Mouse (Mus musculus): ENCODE results near the gene Sult1e1. TPM values are rescaled to one million over a fixed set of nuclear protein-coding genes. Genes with fewer than 3 reads are reported as not detected.

Gene Sult1e1
- not detected for total RNA-seq (2021)
- long read RNA-seq, experiment 1, result 0 reads
- long read RNA-seq, experiment 2, result 0 reads

DNA sequence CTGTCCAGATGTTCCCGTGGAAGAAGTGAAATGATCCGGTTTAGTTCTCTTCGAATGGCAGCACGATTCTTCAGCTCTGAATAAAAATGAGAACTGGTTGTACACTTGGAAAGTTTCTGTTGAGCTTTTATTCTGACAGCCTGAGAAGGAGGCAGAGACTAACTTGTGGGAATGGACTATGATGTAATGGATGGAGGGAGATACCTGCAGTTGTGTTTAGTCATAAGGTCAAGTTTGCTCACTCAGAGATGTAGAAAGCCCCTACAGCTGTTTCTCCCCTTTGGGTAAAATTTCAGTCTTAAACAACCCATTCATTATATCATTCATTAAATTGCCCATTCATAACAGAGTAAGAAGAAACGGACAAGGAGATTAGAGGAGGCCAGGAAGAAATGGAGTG is at the start of gene Sult1e1:
Gene Sult1e1, minus strand, starts transcription at position 101 of the 400 bp plus-strand sequence.
- no peak for DNase-seq
- intact Hi-C loops (cut with DNase I; ENCODE audit: low total_unique reads), result no loop called here

DNA sequence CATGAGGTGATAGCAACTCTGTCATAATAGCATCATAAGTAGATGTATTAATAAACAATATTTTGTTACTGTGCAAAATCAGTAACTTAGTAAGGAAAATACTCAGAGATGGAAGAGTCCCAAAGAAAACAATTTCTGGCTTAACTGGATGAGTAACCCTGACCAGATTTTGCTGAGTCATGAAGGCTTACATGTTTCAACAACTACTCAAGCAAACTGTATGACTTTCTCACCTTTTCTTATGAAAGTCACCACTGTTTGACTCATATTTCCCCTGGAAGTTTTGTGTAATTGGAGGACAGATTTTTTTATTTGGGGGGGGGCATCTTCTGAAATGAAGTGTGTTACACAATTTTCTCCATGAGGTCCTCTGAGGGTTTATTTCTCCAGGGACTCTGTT is 31.3 kb upstream of the Sult1e1 start:
- DNase-seq, result no peak
- intact Hi-C loops (cut with DNase I; ENCODE audit: low total_unique reads), result no loop called here

DNA sequence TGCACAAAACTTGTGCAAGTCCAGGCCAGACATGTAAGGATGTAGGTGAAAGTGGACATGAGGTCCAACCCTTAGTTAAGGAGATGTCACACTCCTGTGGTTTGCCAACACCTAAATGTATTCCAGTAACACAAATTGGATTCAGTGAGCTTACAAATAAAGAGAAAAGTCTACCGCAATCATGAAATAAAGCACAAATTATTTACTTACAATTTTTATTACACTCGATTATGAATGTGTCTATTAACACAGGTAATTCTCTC is 23.7 kb upstream of the Sult1e1 start:
- DNase-seq, result no peak
- intact Hi-C loops (cut with DNase I; ENCODE audit: low total_unique reads), result no loop called here

DNA sequence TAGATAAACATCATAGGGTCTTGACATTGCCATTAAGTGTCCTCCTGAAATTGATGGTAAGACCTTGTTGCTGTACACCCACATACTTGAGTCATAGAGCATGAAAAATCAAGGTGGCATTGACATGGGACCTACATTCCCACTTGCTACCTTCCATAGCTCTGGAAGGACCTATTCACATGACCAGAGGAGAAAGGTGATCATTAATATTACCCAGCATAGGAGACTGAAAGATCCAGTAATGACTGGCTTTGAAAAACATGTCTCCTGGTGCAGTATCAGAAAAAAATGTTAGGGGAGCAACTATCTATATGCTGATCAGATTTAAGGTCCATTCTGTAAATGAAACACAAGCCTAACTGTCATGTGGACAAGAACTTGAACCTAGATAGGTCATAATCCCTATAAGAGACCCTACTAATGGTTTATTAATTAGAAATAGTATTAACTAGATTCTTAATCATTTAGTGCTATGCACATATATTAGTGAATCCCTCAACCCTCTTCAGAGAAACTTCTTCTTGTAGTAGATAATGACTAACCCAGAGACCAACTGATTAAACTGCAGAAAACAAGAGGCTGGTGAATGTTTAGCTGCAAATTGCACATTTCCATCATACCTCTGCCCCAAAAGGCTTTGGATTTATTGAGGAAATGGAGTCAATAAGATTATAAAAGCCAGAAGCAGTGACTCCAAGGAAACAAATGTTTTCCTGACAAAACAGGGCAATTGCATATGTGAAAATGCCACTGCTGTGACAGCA is 23.2 kb upstream of the Sult1e1 start:
- no peak for DNase-seq
- intact Hi-C loops (cut with DNase I; ENCODE audit: low total_unique reads), result no loop called here

DNA sequence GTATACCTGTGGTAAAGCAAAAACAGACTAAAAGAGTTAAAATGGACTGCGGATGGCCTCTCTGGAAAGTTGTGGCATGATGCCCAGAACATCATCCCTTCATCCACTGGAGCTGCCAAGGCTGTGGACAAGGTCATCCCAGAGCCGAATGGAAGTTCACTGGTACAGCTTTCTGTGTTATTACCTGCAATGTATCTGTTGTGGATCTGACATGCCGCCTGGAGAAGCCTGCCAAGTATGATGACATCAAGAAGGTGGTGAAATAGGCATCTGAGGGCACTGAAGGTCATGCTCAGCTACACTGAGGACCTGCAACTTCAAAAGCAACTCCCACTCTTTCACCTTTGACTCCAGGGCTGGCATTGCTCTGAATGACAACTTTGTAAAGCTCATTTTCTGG is 9.6 kb upstream of the Sult1e1 start:
- DNase-seq, result no peak
- intact Hi-C loops (cut with DNase I; ENCODE audit: low total_unique reads), result no loop called here

DNA sequence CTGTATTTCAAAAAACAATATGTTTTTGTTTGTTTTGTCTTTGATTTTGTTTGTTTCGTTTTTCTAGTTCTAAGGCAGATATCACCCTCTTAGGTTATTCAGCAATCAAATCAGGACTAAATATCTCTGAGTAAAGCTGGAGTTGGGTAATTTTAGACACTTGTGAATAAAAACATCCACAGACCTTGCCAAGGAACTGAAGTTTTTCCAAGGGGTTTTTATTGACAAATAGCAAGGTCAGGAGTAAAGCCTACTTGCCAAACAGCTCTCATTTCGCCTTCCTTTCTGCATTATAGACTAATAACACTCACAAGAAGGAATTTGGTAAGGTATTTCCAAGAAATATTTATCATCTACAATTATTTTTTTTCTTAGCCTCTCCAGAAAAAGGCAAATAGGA is 6.5 kb upstream of the Sult1e1 start:
- DNase-seq, result no peak
- intact Hi-C loops (cut with DNase I; ENCODE audit: low total_unique reads), result no loop called here

DNA sequence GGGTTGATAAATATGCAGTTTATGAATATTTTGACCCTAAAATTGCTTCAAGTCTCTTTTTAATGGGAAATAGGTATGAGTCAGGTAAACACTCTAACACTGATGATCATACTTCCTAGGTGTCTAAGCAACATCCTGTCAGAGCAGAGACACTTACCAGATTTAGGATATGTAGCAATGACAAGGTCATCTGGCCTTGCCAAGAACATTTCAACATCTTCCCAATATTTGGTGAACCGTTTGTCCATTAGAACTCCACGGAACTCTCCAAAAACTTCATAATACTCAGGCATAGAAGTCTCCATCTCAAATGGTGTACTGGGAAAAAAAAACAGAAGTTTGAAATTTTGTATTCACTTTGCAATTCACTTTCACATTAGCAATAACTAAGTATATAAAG is 1.5 kb downstream of the Sult1e1 start:
- intact Hi-C loops (cut with DNase I; ENCODE audit: low total_unique reads), result no loop called here
- DNase-seq, result no peak

DNA sequence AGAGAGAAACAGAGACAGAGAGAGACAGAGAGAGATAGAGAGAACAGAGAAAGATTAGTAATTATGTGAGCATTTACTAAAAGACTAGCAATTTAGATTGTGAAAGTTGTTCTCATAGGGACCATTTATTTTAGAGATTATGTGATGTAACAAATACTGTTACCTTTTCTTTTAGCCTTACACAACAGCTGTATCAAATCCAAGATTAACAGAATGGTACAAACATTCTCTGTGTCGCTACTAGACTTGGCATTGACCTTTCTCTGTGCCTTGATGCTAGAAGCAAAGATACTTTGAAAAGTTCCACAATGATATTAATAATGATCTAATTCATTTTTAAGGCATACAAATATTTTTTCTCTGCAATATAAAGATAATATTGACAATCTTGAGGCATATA is 11.0 kb downstream of the Sult1e1 start:
- intact Hi-C loops (cut with DNase I; ENCODE audit: low total_unique reads), result no loop called here
- DNase-seq, result no peak

DNA sequence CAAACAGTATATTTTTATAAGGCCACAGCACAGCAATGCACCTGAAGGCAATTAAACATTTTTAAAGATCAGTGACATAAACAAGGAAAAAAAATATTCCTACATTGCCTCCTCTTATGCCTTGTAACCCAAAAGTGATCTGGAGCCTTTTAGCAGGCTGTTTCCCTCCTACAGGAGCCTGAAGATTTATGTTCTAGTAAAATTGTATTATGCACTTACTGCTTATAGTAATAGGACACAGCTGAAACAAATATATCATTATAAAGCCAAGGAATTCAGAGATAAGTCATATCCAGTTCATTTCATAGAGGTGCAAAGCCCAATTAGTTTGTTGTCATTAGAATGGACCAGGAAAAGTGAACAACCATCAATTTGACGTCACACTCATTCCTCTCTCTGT is 17.2 kb downstream of the Sult1e1 start:
- DNase-seq, result no peak
- intact Hi-C loops (cut with DNase I; ENCODE audit: low total_unique reads), result no loop called here

DNA sequence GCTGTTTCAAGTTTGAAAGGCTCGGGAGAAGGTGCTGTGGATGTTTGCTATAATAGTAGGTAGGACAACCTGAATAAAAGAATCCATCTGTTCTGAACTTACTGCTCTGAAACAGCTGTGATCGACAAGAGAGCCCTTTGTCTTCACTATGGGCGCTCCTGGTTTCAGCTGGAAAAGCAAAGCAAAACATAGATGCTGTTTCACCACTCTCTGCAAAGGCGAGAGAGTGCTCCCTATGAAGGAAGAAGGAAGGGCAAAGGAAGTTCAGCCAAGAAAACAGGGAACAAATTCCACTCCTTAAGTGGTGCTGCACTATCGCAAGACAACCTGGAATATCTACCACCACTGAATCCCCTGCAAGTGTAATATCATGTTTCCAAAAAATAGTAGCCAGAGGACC is 17.9 kb downstream of the Sult1e1 start:
- no peak for DNase-seq
- intact Hi-C loops (cut with DNase I; ENCODE audit: low total_unique reads), result no loop called here

DNA sequence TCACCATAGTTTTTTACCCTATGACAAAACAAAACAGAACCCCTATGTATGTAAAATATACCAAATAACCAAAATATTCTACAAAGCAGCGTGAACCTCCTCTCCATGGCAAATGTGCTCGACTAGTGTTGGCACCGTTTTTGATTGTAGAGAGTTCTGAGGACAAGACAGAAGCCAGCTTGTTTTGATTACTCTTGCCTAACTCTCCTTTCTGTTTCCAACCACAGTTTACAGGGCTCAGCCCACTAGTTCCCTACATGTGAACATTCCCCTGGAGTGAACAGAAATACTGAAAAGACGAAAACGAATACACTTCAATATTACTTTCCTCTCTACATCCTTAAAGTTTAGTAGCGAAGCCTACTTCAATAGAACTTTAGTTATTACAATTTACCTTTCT is 18.6 kb downstream of the Sult1e1 start:
- intact Hi-C loops (cut with DNase I; ENCODE audit: low total_unique reads), result no loop called here
- no peak for DNase-seq

DNA sequence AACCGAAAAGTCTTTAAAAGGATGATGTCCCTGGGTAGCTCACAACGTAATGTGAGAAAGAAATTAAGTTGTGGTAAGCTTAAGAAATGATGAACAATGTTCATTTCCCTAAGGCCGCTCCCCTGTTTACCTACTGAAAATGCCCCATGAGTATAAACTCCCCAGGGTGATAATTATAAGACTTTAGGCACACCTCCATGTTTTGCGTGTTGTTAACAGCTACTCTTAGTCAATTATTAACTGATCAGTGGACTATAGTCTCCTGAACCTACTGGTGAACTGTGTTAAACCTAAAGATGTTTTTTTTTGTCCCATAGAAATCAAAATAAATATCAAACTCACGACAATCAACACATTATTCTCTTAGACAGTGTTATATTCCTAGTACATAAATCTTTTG is 22.5 kb downstream of the Sult1e1 start, which contains the start of gene Sult1d1:
Gene Sult1d1, minus strand, starts transcription at position 183 of the 400 bp plus-strand sequence.
- no peak for DNase-seq
- intact Hi-C loops (cut with DNase I; ENCODE audit: low total_unique reads), result no loop called here

DNA sequence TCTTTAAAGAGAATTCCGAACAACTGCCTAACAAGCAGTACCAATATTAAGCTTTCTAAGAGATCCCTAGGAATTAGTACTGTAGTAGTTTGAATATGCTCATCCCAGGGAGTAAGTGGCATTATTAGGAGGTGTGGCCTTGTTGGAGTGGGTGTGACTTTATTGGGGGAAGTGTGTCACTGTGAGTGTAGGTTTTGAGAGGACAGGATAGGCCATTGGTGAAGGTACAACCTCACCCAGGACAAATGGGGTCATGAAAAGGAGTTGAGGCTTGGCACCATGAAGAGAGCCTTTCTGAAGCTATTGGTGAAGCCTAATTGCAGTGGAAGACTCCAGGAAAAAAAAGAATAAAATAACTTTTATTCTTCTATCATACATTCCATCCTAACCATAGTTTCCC is 24.1 kb downstream of the Sult1e1 start:
- intact Hi-C loops (cut with DNase I; ENCODE audit: low total_unique reads), result no loop called here
- DNase-seq, result no peak

DNA sequence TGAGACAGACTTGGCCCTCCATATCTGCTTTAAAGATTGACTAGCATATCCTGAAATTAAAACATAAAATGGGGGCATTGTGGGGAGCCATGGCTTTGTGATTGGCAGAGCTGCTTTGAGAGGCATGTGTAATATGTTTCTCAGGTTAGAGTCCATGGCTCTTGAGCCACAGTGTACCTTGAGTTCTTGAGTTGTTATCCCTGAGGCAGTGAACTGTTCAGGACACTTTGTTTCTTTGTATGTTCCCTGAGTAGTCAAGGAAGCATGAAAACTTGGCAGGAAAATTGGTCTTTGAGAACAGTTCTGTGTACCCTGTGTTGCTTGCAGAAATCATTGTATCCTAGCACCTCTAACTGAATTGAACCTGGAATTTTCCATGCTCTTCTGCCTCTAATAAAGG is 28.4 kb downstream of the Sult1e1 start:
- intact Hi-C loops (cut with DNase I; ENCODE audit: low total_unique reads), result no loop called here
- no peak for DNase-seq

DNA sequence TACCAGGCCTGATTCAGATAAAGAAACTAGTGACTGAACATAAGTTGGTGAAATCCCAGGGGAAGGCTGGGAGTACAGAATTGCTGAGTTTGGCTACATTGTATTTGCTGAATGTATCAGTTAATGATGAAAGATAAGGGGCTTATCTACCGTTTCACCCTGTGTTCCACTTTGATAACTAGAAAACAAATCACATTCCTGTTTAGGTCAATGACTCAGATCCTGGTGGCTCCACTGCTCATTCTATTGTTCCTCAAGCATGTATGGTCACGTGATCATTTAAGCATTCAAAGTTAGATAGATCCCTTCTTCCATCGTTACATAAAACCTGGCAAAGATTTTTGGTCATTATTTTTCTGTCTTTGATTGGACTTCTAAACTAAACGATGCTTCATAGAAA is 28.9 kb downstream of the Sult1e1 start:
- intact Hi-C loops (cut with DNase I; ENCODE audit: low total_unique reads), result no loop called here
- no peak for DNase-seq

DNA sequence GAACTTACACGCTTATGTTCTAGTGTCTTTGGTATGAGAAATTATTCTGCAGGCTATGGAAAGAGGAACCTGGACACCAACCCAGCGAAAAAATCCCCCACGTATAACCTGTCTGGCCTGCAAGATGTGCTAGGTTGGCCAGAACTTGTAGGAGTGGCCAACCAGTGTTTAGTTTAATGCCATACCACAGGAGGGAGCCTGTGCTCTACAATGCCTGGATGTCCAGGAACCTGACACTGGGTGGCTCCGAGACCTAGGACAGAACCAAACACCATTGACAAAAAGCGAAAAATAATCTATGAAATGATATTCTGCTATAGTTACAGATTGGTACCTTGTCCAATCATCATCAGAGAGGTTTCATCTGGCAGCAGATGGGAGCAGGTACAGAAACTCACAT is 31.2 kb downstream of the Sult1e1 start:
- intact Hi-C loops (cut with DNase I; ENCODE audit: low total_unique reads), result no loop called here
- DNase-seq, result no peak

DNA sequence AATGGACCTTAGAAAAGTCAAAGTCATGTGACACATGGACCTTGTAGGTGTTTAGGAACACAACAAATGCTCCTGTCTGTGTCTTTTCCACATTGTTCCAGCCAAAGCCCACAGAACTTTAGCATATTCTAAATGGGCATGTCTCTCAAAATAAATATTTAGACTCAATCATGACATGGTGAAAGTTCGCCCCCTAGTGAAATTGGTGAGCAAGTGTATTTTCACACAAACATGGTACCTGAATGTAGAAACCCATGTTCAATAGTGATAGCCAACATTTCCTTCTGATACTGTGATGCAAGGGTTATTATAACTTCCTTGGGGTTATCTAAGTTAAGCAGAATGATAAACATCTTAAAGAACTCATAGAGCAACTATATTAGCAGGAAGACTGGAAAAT is 40.5 kb downstream of the Sult1e1 start:
- intact Hi-C loops (cut with DNase I; ENCODE audit: low total_unique reads), result no loop called here
- DNase-seq, result no peak

DNA sequence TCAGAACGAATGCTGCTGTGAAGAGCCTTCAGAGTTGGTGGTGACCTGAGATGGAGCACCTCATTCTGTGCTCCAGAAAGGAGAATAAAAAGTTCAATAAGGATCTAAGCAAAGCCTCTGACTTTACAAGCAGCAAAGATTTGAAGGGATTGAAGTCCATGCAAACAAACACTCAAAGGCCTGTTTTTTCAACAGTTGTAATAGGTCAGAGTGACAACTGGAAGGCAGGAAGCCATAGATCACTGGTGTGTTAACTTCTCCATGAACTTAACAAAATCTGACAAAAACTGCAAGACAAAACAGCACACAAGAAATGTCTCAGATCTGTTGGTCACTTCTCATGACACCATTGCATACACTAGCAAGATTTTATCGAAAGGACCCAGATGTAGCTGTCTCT is 53.3 kb downstream of the Sult1e1 start, which contains the start of gene Sult1b1:
Gene Sult1b1, minus strand, starts transcription at position 85 of the 400 bp plus-strand sequence.
- intact Hi-C loops (cut with DNase I; ENCODE audit: low total_unique reads), result no loop called here
- no peak for DNase-seq

DNA sequence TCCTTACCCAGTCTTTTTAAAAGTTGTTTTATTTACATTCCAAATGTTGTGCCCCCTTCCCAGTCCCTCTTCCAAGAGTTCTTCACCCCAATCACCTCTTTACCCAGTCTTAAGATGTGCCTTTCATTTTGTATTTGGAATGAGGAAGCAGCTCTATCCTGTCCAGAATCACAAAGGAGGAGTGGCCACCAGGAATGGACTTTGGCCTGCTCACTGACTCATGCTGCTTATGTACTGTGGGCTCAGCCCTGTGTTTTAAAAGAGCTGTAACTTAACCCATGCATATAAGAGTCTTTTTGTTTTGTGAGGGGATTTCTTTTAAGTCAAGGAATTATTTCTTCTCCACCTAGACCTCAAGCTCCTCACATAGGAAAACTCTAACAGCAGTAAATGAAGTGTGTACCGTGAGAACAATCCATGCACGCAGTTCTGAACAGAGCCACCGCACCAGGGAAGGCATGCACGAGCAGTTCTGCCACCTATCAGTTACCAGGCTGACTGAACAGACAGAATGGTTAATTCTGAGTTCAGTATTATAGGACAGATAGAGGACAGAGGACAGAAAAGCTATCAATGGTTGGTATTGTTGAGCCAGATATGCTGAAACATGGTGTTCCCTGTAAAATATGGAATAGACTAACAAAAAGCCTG is 55.3 kb downstream of the Sult1e1 start:
- intact Hi-C loops (cut with DNase I; ENCODE audit: low total_unique reads), result no loop called here
- DNase-seq, result no peak

DNA sequence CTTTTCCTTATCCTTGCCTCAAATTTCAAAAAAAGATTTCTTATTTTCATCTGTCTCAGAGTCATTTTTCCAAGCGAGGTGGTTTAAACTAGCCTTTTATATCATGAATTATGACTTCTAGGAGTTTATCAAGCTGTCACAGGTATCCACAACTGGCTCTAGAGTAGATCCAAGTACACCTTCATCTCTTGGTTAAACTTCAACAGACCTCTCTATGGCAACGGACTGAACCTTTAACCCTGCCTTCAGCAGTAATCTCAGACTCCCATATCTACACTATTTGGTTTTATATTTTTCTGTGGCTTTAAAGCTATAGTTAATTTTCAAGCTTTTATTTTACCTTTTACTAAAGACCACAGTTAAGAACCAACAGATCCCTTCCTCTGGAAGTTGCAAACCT is 59.1 kb downstream of the Sult1e1 start:
- intact Hi-C loops (cut with DNase I; ENCODE audit: low total_unique reads), result no loop called here
- DNase-seq, result no peak
